Mouse (Mus musculus) embryonic facial prominence, embryonic 13.5 days (tissue): Measurements from ENCODE around the gene Stambp. TPM values are rescaled to one million over a fixed set of nuclear protein-coding genes. Genes with fewer than 3 reads are reported as not detected.

Experiments used
- ATAC-seq: fragments of 200-750 bp; cut with Nextera tagmentation; 2 replicates; pipeline ENCODE4 v1.8.0; 2017; ENCODE audit warnings: low read depth; ENCODE audit not compliant: insufficient number of reproducible peaks, insufficient read depth, low FRiP score, low TSS enrichment
- H3K27ac ChIP-seq: fragments of 300-500 bp; sonication (generic); 2 replicates; pipeline ENCODE4 v1.5.1; 2015; ENCODE audit warnings: moderate library complexity, mild to moderate bottlenecking, inconsistent platforms
- H3K27me3 ChIP-seq: fragments of 300-500 bp; sonication (generic); 2 replicates; pipeline ENCODE4 v1.6.1; 2015; ENCODE audit warnings: mild to moderate bottlenecking, inconsistent platforms
- H3K36me3 ChIP-seq: fragments of 300-500 bp; sonication (generic); 2 replicates; pipeline ENCODE4 v1.6.1; 2015; ENCODE audit warnings: mild to moderate bottlenecking, inconsistent platforms
- H3K4me1 ChIP-seq: fragments of 300-500 bp; sonication (generic); 2 replicates; pipeline ENCODE4 v1.6.1; 2015; ENCODE audit warnings: inconsistent platforms
- H3K4me2 ChIP-seq: fragments of 300-500 bp; sonication (generic); 2 replicates; pipeline ENCODE4 v1.6.1; 2015; ENCODE audit warnings: moderate library complexity, mild to moderate bottlenecking, inconsistent platforms
- H3K4me3 ChIP-seq: fragments of 300-500 bp; sonication (generic); 2 replicates; pipeline ENCODE4 v1.5.1; 2015; ENCODE audit warnings: mild to moderate bottlenecking, inconsistent platforms
- H3K9ac ChIP-seq: fragments of 300-500 bp; sonication (generic); 2 replicates; pipeline ENCODE4 v1.6.1; 2015; ENCODE audit warnings: mild to moderate bottlenecking, inconsistent platforms
- H3K9me3 ChIP-seq: fragments of 300-500 bp; sonication (generic); 2 replicates; pipeline ENCODE4 v1.6.1; 2016; ENCODE audit warnings: inconsistent platforms
- WGBS: fragments of 180-500 bp; shearing (Covaris S2); methylation state at CpG from one replicate; pipeline ENCODE4 v1.1.7; 2015; ENCODE audit warnings: mixed read lengths; 5-methylcytosine and 5-hydroxymethylcytosine counted together
- polyA plus RNA-seq: library from polyadenylated mRNA; unstranded; fragments of >200 nt; fragmentation: Nextera tagmentation; extraction: Ambion mirVana; gene quantifications from 2 replicates; pipeline ENCODE4 v1.2.1, GENCODE M21; 2015

The Stambp gene
- polyA plus RNA-seq, 1 experiment from 2014 or later = 23.0 TPM

- 85% methylated on average over 6 of the region's 6 CpGs for WGBS
- no peak for ATAC-seq
- Histone ChIP-seq H3K27ac (no peak overlapping the region), H3K4me2 (no peak overlapping the region), H3K27me3 (no peaks in the 10 kb centered on the region), H3K9me3 (no peaks in the 10 kb centered on the region), H3K9ac (no peak overlapping the region), H3K36me3 (peaks cover 70% of the 10 kb centered on the region), H3K4me1 (no peaks in the 10 kb centered on the region), H3K4me3 (no peak overlapping the region)
These were observed 16.6 kb downstream of the Stambp start for GRCm38 (mm10) chr6:83555972-83556371.

- no peak overlapping the region for H3K4me3 ChIP-seq
- peaks cover 43% of the 10 kb centered on the region for H3K36me3 ChIP-seq
- 49% methylated on average over 5 of the region's 5 CpGs for WGBS
- H3K27me3 ChIP-seq = no peaks in the 10 kb centered on the region
- no peak overlapping the region for H3K27ac ChIP-seq
- no peak for ATAC-seq
- no peak overlapping the region for H3K9ac ChIP-seq
- no peaks in the 10 kb centered on the region for H3K4me1 ChIP-seq
- no peaks in the 10 kb centered on the region for H3K9me3 ChIP-seq
- H3K4me2 ChIP-seq = no peak overlapping the region
These were observed 24.2 kb downstream of the Stambp start for GRCm38 (mm10) chr6:83548346-83548745.

- H3K4me3 ChIP-seq = no peak overlapping the region
- no peaks in the 10 kb centered on the region for H3K27me3 ChIP-seq
- ATAC-seq = no peak
- peaks cover 34% of the 10 kb centered on the region for H3K36me3 ChIP-seq
- 78% methylated on average over 3 of the region's 3 CpGs for WGBS
- H3K9ac ChIP-seq = no peak overlapping the region
- no peak overlapping the region for H3K27ac ChIP-seq
- no peak overlapping the region for H3K4me2 ChIP-seq
- H3K4me1 ChIP-seq = no peaks in the 10 kb centered on the region
- no peaks in the 10 kb centered on the region for H3K9me3 ChIP-seq
These were observed 26.8 kb downstream of the Stambp start for GRCm38 (mm10) chr6:83545778-83546177.

DNA sequence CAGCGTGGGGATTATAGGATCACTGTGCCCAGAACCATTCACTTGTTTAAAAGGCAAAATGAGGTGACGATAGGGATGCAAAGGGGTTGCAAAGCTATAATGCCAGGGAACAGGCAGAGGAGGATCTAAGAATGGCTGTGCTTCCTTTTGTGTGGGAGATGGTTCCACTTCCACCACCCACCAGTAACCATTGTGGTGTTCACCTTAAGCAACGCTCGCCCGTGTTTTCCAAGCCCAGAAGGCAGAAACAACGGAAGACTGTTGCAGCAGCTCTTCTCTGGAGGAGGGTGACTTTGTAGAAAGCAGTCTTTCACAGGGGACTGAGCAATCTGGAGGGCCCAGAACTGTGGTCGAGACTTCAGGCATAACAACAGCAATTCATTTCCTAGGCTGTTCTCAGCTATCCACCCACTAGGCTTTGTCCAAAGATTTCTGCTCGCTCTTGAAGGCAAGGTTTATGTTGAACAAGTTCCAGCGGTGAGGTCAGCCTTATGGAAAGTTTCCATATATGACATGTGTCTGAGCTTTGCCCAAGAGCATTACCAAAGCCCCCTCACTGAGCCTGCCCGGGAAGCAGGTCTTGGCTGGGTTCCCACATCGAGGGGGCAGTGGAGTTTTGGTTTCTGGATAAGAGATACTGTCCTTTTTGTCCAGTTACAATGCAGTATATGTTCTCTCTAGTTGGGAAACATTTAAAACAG, 30.6 kb downstream of the Stambp start:
- no peaks in the 10 kb centered on the region for H3K27me3 ChIP-seq
- H3K36me3 ChIP-seq = peaks cover 26% of the 10 kb centered on the region
- no peak overlapping the region for H3K9ac ChIP-seq
- no peaks in the 10 kb centered on the region for H3K9me3 ChIP-seq
- H3K4me2 ChIP-seq = no peak overlapping the region
- no peak for ATAC-seq
- H3K4me3 ChIP-seq = no peak overlapping the region
- peak overlapping the region; percentile 51; the same call in 1 of the 2 replicates for H3K27ac ChIP-seq
- 74% methylated on average over 11 of the region's 11 CpGs for WGBS
- H3K4me1 ChIP-seq = no peaks in the 10 kb centered on the region

- no peak overlapping the region for H3K27ac ChIP-seq
- no peak overlapping the region for H3K4me3 ChIP-seq
- H3K4me2 ChIP-seq = no peak overlapping the region
- no peak overlapping the region for H3K9ac ChIP-seq
- H3K27me3 ChIP-seq = no peaks in the 10 kb centered on the region
- H3K4me1 ChIP-seq = peaks cover 8% of the 10 kb centered on the region; the same call in 1 of the 2 replicates
- H3K9me3 ChIP-seq = no peaks in the 10 kb centered on the region
- ATAC-seq = no peak
- 33% methylated on average over 4 of the region's 4 CpGs for WGBS
- peaks cover 7% of the 10 kb centered on the region for H3K36me3 ChIP-seq
These were observed 32.5 kb downstream of the Stambp start for GRCm38 (mm10) chr6:83540017-83540416.

GRCm38 (mm10) chr6:83536795-83537059, 35.8 kb downstream of the Stambp start:
- Histone ChIP-seq H3K27me3 (no peaks in the 10 kb centered on the region), H3K27ac (no peak overlapping the region), H3K9me3 (no peaks in the 10 kb centered on the region), H3K4me2 (no peak overlapping the region), H3K4me3 (no peak overlapping the region), H3K4me1 (peaks cover 8% of the 10 kb centered on the region; the same call in 1 of the 2 replicates), H3K36me3 (no peaks in the 10 kb centered on the region), H3K9ac (no peak overlapping the region)
- 37% methylated on average over 6 of the region's 6 CpGs for WGBS
- no peak for ATAC-seq

GRCm38 (mm10) chr6:83536028-83536794, 36.3 kb downstream of the Stambp start, which contains the start of gene Actg2:
Gene Actg2, minus strand, starts transcription at chr6:83536265.
- no peaks in the 10 kb centered on the region for H3K9me3 ChIP-seq
- WGBS = 59% methylated on average over 12 of the region's 12 CpGs
- no peak within 1 kb of the TSS for H3K9ac ChIP-seq
- no peaks in the 10 kb centered on the region for H3K36me3 ChIP-seq
- peaks cover 8% of the 10 kb centered on the region; the same call in 1 of the 2 replicates for H3K4me1 ChIP-seq
- H3K27ac ChIP-seq = no peak within 1 kb of the TSS
- ATAC-seq = no peak
- H3K4me2 ChIP-seq = no peak within 1 kb of the TSS
- no peaks in the 10 kb centered on the region for H3K27me3 ChIP-seq
- H3K4me3 ChIP-seq = no peak within 1 kb of the TSS

GRCm38 (mm10) chr6:83532608-83533007, 39.9 kb downstream of the Stambp start:
- Histone ChIP-seq H3K4me1 (peaks cover 8% of the 10 kb centered on the region; the same call in 1 of the 2 replicates), H3K9me3 (no peaks in the 10 kb centered on the region), H3K4me3 (no peak overlapping the region), H3K27ac (no peak overlapping the region), H3K27me3 (no peaks in the 10 kb centered on the region), H3K9ac (no peak overlapping the region), H3K36me3 (no peaks in the 10 kb centered on the region), H3K4me2 (no peak overlapping the region)
- 78% methylated on average over 2 of the region's 2 CpGs for WGBS
- no peak for ATAC-seq

DNA sequence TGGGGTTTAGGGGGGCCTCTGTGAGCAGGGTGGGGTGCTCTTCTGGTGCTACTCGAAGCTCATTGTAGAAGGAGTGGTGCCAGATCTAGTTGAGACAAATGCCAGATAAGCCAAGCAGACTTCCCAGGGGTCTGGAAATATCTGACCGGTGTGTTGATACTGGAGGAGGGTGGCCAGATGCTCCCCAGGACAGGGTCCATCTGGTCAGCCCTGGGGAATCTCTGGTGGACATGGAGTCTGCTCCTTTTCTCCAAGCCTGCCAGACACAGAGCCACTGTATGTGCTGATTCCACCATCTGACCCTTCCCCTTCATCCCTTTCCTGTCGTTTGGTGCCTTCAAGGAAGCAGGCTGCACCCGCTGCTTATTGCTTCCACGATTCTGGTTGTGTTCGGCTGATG, 49.3 kb downstream of the Stambp start:
- WGBS = 69% methylated on average over 6 of the region's 6 CpGs
- no peak for ATAC-seq

GRCm38 (mm10) chr6:83521784-83522183, 50.7 kb downstream of the Stambp start:
- Histone ChIP-seq H3K4me1 (no peaks in the 10 kb centered on the region), H3K27ac (no peak overlapping the region), H3K4me2 (no peak overlapping the region), H3K4me3 (no peak overlapping the region), H3K9me3 (no peaks in the 10 kb centered on the region), H3K36me3 (no peaks in the 10 kb centered on the region), H3K9ac (no peak overlapping the region), H3K27me3 (no peaks in the 10 kb centered on the region)
- WGBS = 76% methylated on average over 6 of the region's 6 CpGs
- no peak for ATAC-seq

More for the DNA sequence above, 49.3 kb downstream of the Stambp start:
- H3K9ac ChIP-seq = no peak overlapping the region
- H3K4me1 ChIP-seq = no peaks in the 10 kb centered on the region
- no peaks in the 10 kb centered on the region for H3K9me3 ChIP-seq
- H3K27me3 ChIP-seq = no peaks in the 10 kb centered on the region
- H3K4me2 ChIP-seq = no peak overlapping the region
- no peak overlapping the region for H3K4me3 ChIP-seq
- H3K27ac ChIP-seq = no peak overlapping the region
- no peaks in the 10 kb centered on the region for H3K36me3 ChIP-seq

- H3K4me2 ChIP-seq = no peak overlapping the region
- no peak overlapping the region for H3K27ac ChIP-seq
- no peaks in the 10 kb centered on the region for H3K4me1 ChIP-seq
- no peaks in the 10 kb centered on the region for H3K27me3 ChIP-seq
- no peak overlapping the region for H3K9ac ChIP-seq
- ATAC-seq = no peak
- 86% methylated on average over 3 of the region's 3 CpGs for WGBS
- H3K9me3 ChIP-seq = no peaks in the 10 kb centered on the region
- no peaks in the 10 kb centered on the region for H3K36me3 ChIP-seq
- no peak overlapping the region for H3K4me3 ChIP-seq
These were observed 53.9 kb downstream of the Stambp start for GRCm38 (mm10) chr6:83518637-83519036.

DNA sequence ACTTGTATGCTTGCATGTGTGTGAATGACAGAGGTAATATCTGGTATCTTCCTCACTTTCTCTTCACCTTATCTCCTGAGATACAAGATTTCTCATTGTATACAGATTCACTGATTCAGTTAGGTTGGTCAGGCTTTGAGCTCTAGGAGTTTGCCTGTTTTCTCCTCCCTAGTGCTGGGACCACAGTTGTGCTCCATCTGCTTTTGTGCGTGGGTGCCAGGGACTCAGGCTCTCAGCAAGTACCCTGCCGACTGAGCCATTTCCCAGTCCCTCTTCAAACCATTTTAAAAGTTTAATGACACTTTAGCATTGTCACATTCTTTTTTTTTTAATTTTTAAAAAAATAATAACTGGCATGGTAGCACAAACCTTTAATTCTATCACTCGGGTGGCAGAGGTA, 57.4 kb downstream of the Stambp start:
- no peaks in the 10 kb centered on the region for H3K4me1 ChIP-seq
- H3K4me2 ChIP-seq = no peak overlapping the region
- no peaks in the 10 kb centered on the region for H3K36me3 ChIP-seq
- no peak for ATAC-seq
- WGBS = 72% methylated on average over 3 of the region's 3 CpGs
- no peak overlapping the region for H3K9ac ChIP-seq
- no peak overlapping the region for H3K4me3 ChIP-seq
- H3K27ac ChIP-seq = no peak overlapping the region
- no peaks in the 10 kb centered on the region for H3K27me3 ChIP-seq
- H3K9me3 ChIP-seq = no peaks in the 10 kb centered on the region
